Mouse (Mus musculus): ENCODE data around the gene Pphln1.

DNA sequence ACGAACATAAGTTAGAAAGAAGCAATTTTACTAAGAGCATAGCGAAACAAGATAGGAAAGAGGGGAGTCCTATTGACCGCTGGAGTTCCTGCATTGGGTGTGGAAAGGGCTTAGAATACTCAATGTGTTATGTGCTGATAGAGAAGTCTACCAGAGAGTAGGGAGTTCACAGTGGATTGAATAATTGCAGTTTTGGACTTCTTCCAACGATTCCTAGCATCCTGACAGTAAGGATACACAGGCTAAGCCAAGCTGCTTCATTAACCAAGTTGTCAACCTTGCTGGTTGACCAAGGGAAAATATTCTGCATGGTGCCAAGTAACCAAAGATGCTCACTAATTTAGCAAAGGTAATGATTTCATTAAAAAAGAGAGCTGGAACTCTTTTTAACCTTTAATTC lies 79.6 kb downstream of the Pphln1 start:
- TF ChIP-seq EP300 (IDR thresholded peaks at IDR 0.05; ENCODE audit: insufficient read depth, low read depth, low read length) (no peak), CTCF (IDR thresholded peaks at IDR 0.05) (no peak), POLR2A (IDR thresholded peaks at IDR 0.05; ENCODE audit: insufficient read depth, low read depth, low read length) (no peak)

Data from heart, adult 2 months (tissue).